Mouse (Mus musculus) limb, embryonic 13.5 days (tissue): ENCODE data around the gene Vmn1r39. TPM values are rescaled to one million over a fixed set of nuclear protein-coding genes. Genes with fewer than 3 reads are reported as not detected.
"Not testable (repeated sequence)": the region's sequence is repeated elsewhere in the genome, so short reads cannot be mapped to it uniquely, and the experiment has no call there.

Experiments
- ATAC-seq: fragments of 200-750 bp; cut with Nextera tagmentation; 2 replicates; pipeline ENCODE4 v1.8.0; 2017; ENCODE audit warnings: low read depth, moderate number of reproducible peaks, moderate TSS enrichment; ENCODE audit not compliant: low FRiP score
- H3K27ac ChIP-seq: fragments of 300-500 bp; sonication (generic); 2 replicates; pipeline ENCODE4 v1.5.1; 2015; ENCODE audit warnings: inconsistent platforms, mild to moderate bottlenecking, moderate library complexity
- H3K27me3 ChIP-seq: fragments of 300-500 bp; sonication (generic); 2 replicates; pipeline ENCODE4 v1.6.1; 2015; ENCODE audit warnings: mild to moderate bottlenecking, inconsistent platforms
- H3K36me3 ChIP-seq: fragments of 300-500 bp; sonication (generic); 2 replicates; pipeline ENCODE4 v1.6.1; 2015; ENCODE audit warnings: inconsistent platforms, mild to moderate bottlenecking, moderate library complexity
- H3K4me1 ChIP-seq: fragments of 300-500 bp; sonication (generic); 2 replicates; pipeline ENCODE4 v1.6.1; 2015; ENCODE audit warnings: inconsistent platforms
- H3K4me2 ChIP-seq: fragments of 300-500 bp; sonication (generic); replicated peaks from 2 replicates; pipeline ENCODE4 v1.6.1; 2015; ENCODE audit warnings: inconsistent platforms, mild to moderate bottlenecking, moderate library complexity
- H3K4me3 ChIP-seq: fragments of 300-500 bp; sonication (generic); 2 replicates; pipeline ENCODE4 v1.5.1; 2015; ENCODE audit warnings: moderate library complexity, mild to moderate bottlenecking, inconsistent platforms
- H3K9ac ChIP-seq: fragments of 300-500 bp; sonication (generic); 2 replicates; pipeline ENCODE4 v1.6.1; 2015; ENCODE audit warnings: mild to moderate bottlenecking, inconsistent platforms
- H3K9me3 ChIP-seq: fragments of 300-500 bp; sonication (generic); 2 replicates; pipeline ENCODE4 v1.6.1; 2016; ENCODE audit warnings: inconsistent platforms
- WGBS: fragments of 180-500 bp; shearing (Covaris S2); methylation state at CpG from one replicate; pipeline ENCODE4 v1.1.7; 2015; 5-methylcytosine and 5-hydroxymethylcytosine counted together
- polyA plus RNA-seq: library from polyadenylated mRNA; unstranded; fragments of >200 nt; fragmentation: Nextera tagmentation; extraction: Ambion mirVana; gene quantifications from 2 replicates; pipeline ENCODE4 v1.2.1, GENCODE M21; 2015

Gene Vmn1r39
- not detected in 2 replicates for polyA plus RNA-seq

- H3K36me3 ChIP-seq, result no peaks in the 10 kb centered on the region
- no peaks in the 10 kb centered on the region for H3K4me1 ChIP-seq
- H3K9ac ChIP-seq, result no peak within 1 kb of the TSS
- H3K4me3 ChIP-seq, result no peak within 1 kb of the TSS
- no peak within 1 kb of the TSS for H3K4me2 ChIP-seq
- ATAC-seq, result no peak
- H3K9me3 ChIP-seq, result no peaks in the 10 kb centered on the region
- WGBS, result 87% methylated on average over 2 of the region's 2 CpGs
- H3K27me3 ChIP-seq, result no peaks in the 10 kb centered on the region
- no peak within 1 kb of the TSS for H3K27ac ChIP-seq
Measured at GRCm38 (mm10) chr6:66810509-66810908, at the start of gene Vmn1r39. Gene Vmn1r39 (minus strand): TSS chr6:66810609.

GRCm38 (mm10) chr6:66859391-66859790 is 49.0 kb upstream of the Vmn1r39 start:
- Histone ChIP-seq H3K4me3 (no peak overlapping the region), H3K36me3 (no peaks in the 10 kb centered on the region), H3K4me1 (no peaks in the 10 kb centered on the region), H3K9ac (no peak overlapping the region), H3K27ac (no peak overlapping the region), H3K27me3 (no peaks in the 10 kb centered on the region), H3K9me3 (no peaks in the 10 kb centered on the region), H3K4me2 (no peak overlapping the region)
- no peak for ATAC-seq

- Histone ChIP-seq H3K4me1 (no peaks in the 10 kb centered on the region), H3K4me2 (no peak overlapping the region), H3K9me3 (no peaks in the 10 kb centered on the region), H3K4me3 (no peak overlapping the region), H3K9ac (no peak overlapping the region), H3K27ac (no peak overlapping the region), H3K27me3 (no peaks in the 10 kb centered on the region), H3K36me3 (no peaks in the 10 kb centered on the region)
- no peak for ATAC-seq
- WGBS, result 78% methylated on average over 1 of the region's 1 CpGs
Measured at GRCm38 (mm10) chr6:66858356-66858755, 47.9 kb upstream of the Vmn1r39 start.

- H3K36me3 ChIP-seq, result no peaks in the 10 kb centered on the region
- H3K4me2 ChIP-seq, result no peak overlapping the region
- no peaks in the 10 kb centered on the region for H3K9me3 ChIP-seq
- no peaks in the 10 kb centered on the region for H3K27me3 ChIP-seq
- H3K27ac ChIP-seq, result no peak overlapping the region
- H3K4me1 ChIP-seq, result no peaks in the 10 kb centered on the region
- ATAC-seq, result no peak
- H3K9ac ChIP-seq, result no peak overlapping the region
- no peak overlapping the region for H3K4me3 ChIP-seq
Measured at GRCm38 (mm10) chr6:66856236-66856635, 45.8 kb upstream of the Vmn1r39 start.

GRCm38 (mm10) chr6:66848936-66849335 is 38.5 kb upstream of the Vmn1r39 start:
- no peak overlapping the region for H3K4me3 ChIP-seq
- no peaks in the 10 kb centered on the region for H3K36me3 ChIP-seq
- H3K4me2 ChIP-seq, result no peak overlapping the region
- H3K27ac ChIP-seq, result no peak overlapping the region
- no peaks in the 10 kb centered on the region for H3K27me3 ChIP-seq
- H3K9me3 ChIP-seq, result no peaks in the 10 kb centered on the region
- H3K9ac ChIP-seq, result no peak overlapping the region
- no peak for ATAC-seq
- WGBS, result 38% methylated on average over 4 of the region's 4 CpGs
- H3K4me1 ChIP-seq, result no peaks in the 10 kb centered on the region

GRCm38 (mm10) chr6:66840631-66841030 is 30.2 kb upstream of the Vmn1r39 start:
- H3K4me3 ChIP-seq, H3K4me2 ChIP-seq, ATAC-seq, H3K27ac ChIP-seq, H3K4me1 ChIP-seq, H3K36me3 ChIP-seq, H3K9me3 ChIP-seq, H3K9ac ChIP-seq, H3K27me3 ChIP-seq: not testable (repeated sequence)
- WGBS, result 6% methylated on average over 1 of the region's 1 CpGs

GRCm38 (mm10) chr6:66836932-66837331 is 26.5 kb upstream of the Vmn1r39 start:
- Histone ChIP-seq H3K27me3 (no peaks in the 10 kb centered on the region), H3K4me3 (no peak overlapping the region), H3K4me1 (no peaks in the 10 kb centered on the region), H3K4me2 (no peak overlapping the region), H3K36me3 (no peaks in the 10 kb centered on the region), H3K9ac (no peak overlapping the region), H3K9me3 (no peaks in the 10 kb centered on the region), H3K27ac (no peak overlapping the region)
- ATAC-seq, result no peak

GRCm38 (mm10) chr6:66806311-66806710 is 4.1 kb downstream of the Vmn1r39 start:
- Histone ChIP-seq H3K27ac (no peak overlapping the region), H3K27me3 (no peaks in the 10 kb centered on the region), H3K9me3 (no peaks in the 10 kb centered on the region), H3K9ac (no peak overlapping the region), H3K4me3 (no peak overlapping the region), H3K36me3 (no peaks in the 10 kb centered on the region), H3K4me2 (no peak overlapping the region), H3K4me1 (no peaks in the 10 kb centered on the region)
- 71% methylated on average over 1 of the region's 1 CpGs for WGBS
- no peak for ATAC-seq

- H3K4me1 ChIP-seq, result no peaks in the 10 kb centered on the region
- H3K9ac ChIP-seq, result no peak overlapping the region
- no peak for ATAC-seq
- no peak overlapping the region for H3K4me2 ChIP-seq
- 78% methylated on average over 3 of the region's 3 CpGs for WGBS
- no peaks in the 10 kb centered on the region for H3K9me3 ChIP-seq
- H3K4me3 ChIP-seq, result no peak overlapping the region
- H3K36me3 ChIP-seq, result no peaks in the 10 kb centered on the region
- H3K27me3 ChIP-seq, result no peaks in the 10 kb centered on the region
- H3K27ac ChIP-seq, result no peak overlapping the region
Measured at GRCm38 (mm10) chr6:66805713-66806112, 4.7 kb downstream of the Vmn1r39 start.

- not testable (repeated sequence) for H3K4me1 ChIP-seq, ATAC-seq, H3K9ac ChIP-seq, H3K36me3 ChIP-seq, H3K27me3 ChIP-seq, H3K4me2 ChIP-seq, H3K27ac ChIP-seq, H3K9me3 ChIP-seq, H3K4me3 ChIP-seq
Measured at GRCm38 (mm10) chr6:66782527-66782926, 27.9 kb downstream of the Vmn1r39 start, which contains the start of gene Vmn1r38. Gene Vmn1r38 (minus strand): TSS chr6:66782627.

Other genes with a start within 250 kb of the Vmn1r39 start
- not detected in 2 replicates for gene Vmn1r33, start 192.3 kb downstream of the Vmn1r39 start, polyA plus RNA-seq
- gene Vmn1r34, start 166.7 kb downstream of the Vmn1r39 start, polyA plus RNA-seq, result not detected in 2 replicates
- gene Vmn1r35, start 124.7 kb downstream of the Vmn1r39 start, polyA plus RNA-seq, result not detected in 2 replicates
- not detected in 2 replicates for gene Vmn1r36, start 91.4 kb downstream of the Vmn1r39 start, polyA plus RNA-seq
- not detected in 2 replicates for gene Vmn1r37, start 81.2 kb downstream of the Vmn1r39 start, polyA plus RNA-seq
- not detected in 2 replicates for gene Vmn1r38, start 28.0 kb downstream of the Vmn1r39 start, polyA plus RNA-seq
- 56.6 and 58.5 TPM in 2 replicates for gene Gng12, start 85.8 kb upstream of the Vmn1r39 start, polyA plus RNA-seq
- gene Gadd45a, start 226.8 kb upstream of the Vmn1r39 start, polyA plus RNA-seq, result 18.1 and 19.7 TPM in 2 replicates